ENCODE assay signal across 19 mouse cellular contexts in genomic region chr11:86974401-86974800, GRCm38 (mm10). TPM values are rescaled to one million over a fixed set of nuclear protein-coding genes. Genes with fewer than 3 reads are reported as not detected.
DNase-seq lines count a peak whose midpoint lies in the region; ATAC-seq lines count a peak whose summit lies in the region.
"Had no signal": no experiment of that assay in that cellular context is flagged by ENCODE, and none has a peak within 500 bp of the region (broad histone marks: within the 10 kb centered on the region; RNA-seq: fewer than 3 reads in every experiment).

No protein-coding gene starts in this region.

- H3K4me3 ChIP-seq in intestine, embryonic 15.5 days (replicated peaks) = no peak overlapping the region
- H3K4me3 ChIP-seq in intestine, embryonic 16.5 days (ENCODE audit: low read length) = no peak overlapping the region
- H3K4me3 ChIP-seq in embryonic facial prominence, embryonic 13.5 days = no peak overlapping the region
- H3K4me3 ChIP-seq in limb, embryonic 13.5 days = no peak overlapping the region
- H3K4me3 ChIP-seq: forebrain, embryonic 15.5 days; hindbrain, embryonic 10.5 days; neural tube, embryonic 13.5 days had no signal

- no peaks in the 10 kb centered on the region for H3K9me3 ChIP-seq in intestine, embryonic 15.5 days
- no peaks in the 10 kb centered on the region for H3K9me3 ChIP-seq in intestine, embryonic 16.5 days (ENCODE audit: control insufficient read depth, low read length)
- H3K9me3 ChIP-seq in embryonic facial prominence, embryonic 13.5 days = no peaks in the 10 kb centered on the region
- H3K9me3 ChIP-seq in limb, embryonic 13.5 days = no peaks in the 10 kb centered on the region
- H3K9me3 ChIP-seq: forebrain, embryonic 15.5 days; hindbrain, embryonic 10.5 days; neural tube, embryonic 13.5 days had no signal

- H3K27me3 ChIP-seq in intestine, embryonic 15.5 days (replicated peaks) = no peaks in the 10 kb centered on the region
- H3K27me3 ChIP-seq in intestine, embryonic 16.5 days (replicated peaks; ENCODE audit: control insufficient read depth, insufficient read depth, low read length) = no peaks in the 10 kb centered on the region
- no peaks in the 10 kb centered on the region for H3K27me3 ChIP-seq in embryonic facial prominence, embryonic 13.5 days
- H3K27me3 ChIP-seq in limb, embryonic 13.5 days = no peaks in the 10 kb centered on the region
- H3K27me3 ChIP-seq: forebrain, embryonic 15.5 days; neural tube, embryonic 13.5 days had no signal

- no peaks in the 10 kb centered on the region for H3K36me3 ChIP-seq in intestine, embryonic 15.5 days
- H3K36me3 ChIP-seq in intestine, embryonic 16.5 days (ENCODE audit: control insufficient read depth, insufficient read depth, low read length) = no peaks in the 10 kb centered on the region; the same call in 1 of the 2 replicates
- H3K36me3 ChIP-seq in embryonic facial prominence, embryonic 13.5 days = peaks cover 29% of the 10 kb centered on the region
- peaks cover 32% of the 10 kb centered on the region for H3K36me3 ChIP-seq in limb, embryonic 13.5 days

- ATAC-seq in intestine, embryonic 15.5 days = peak; percentile 36; the same call in 1 of the 2 replicates
- no peak for ATAC-seq in intestine, embryonic 16.5 days
- no peak for ATAC-seq in embryonic facial prominence, embryonic 13.5 days (ENCODE audit: insufficient number of reproducible peaks, insufficient read depth, low FRiP score, low TSS enrichment, low read depth)
- ATAC-seq in limb, embryonic 13.5 days (ENCODE audit: low FRiP score, low read depth) = no peak
- ATAC-seq: activated CD4-positive, CD25-positive, alpha-beta regulatory T cell, adult 4 months; forebrain, embryonic 15.5 days; hindbrain, embryonic 16.5 days; intestine, postnatal 0 days had no signal

- no peak overlapping the region for H3K4me2 ChIP-seq in intestine, embryonic 15.5 days (replicated peaks)
- no peak overlapping the region for H3K4me2 ChIP-seq in intestine, embryonic 16.5 days (ENCODE audit: low read depth, low read length)
- no peak overlapping the region for H3K4me2 ChIP-seq in embryonic facial prominence, embryonic 13.5 days
- no peak overlapping the region for H3K4me2 ChIP-seq in limb, embryonic 13.5 days (replicated peaks)
- H3K4me2 ChIP-seq: forebrain, embryonic 15.5 days; neural tube, embryonic 13.5 days had no signal

- DNase-seq in right cerebral cortex, adult 18-20 months = peak; percentile 50
- DNase-seq in right cerebral cortex, postnatal 14 days = no peak
- DNase-seq in cerebellum, postnatal 25 days = no peak
- DNase-seq: adrenal gland, adult 8-10 months; cerebellum, adult 18-20 months; cerebellum, postnatal 36 days; embryo, embryonic 11 days; kidney, postnatal 4 days had no signal

- no peak overlapping the region for H3K9ac ChIP-seq in intestine, embryonic 15.5 days
- no peak overlapping the region for H3K9ac ChIP-seq in intestine, embryonic 16.5 days (ENCODE audit: low read depth, low read length)
- no peak overlapping the region for H3K9ac ChIP-seq in embryonic facial prominence, embryonic 13.5 days
- no peak overlapping the region for H3K9ac ChIP-seq in limb, embryonic 13.5 days
- H3K9ac ChIP-seq: forebrain, embryonic 15.5 days had no signal

- H3K27ac ChIP-seq in intestine, embryonic 15.5 days = 0 out of 2 replicates have a peak overlapping the region, but pooled peaks have one; percentile 3
- H3K27ac ChIP-seq in intestine, embryonic 16.5 days (ENCODE audit: low read length) = no peak overlapping the region
- peak overlapping the region; percentile 7; the same call in 1 of the 2 replicates for H3K27ac ChIP-seq in embryonic facial prominence, embryonic 13.5 days
- peak overlapping the region; percentile 52; the same call in 1 of the 2 replicates for H3K27ac ChIP-seq in limb, embryonic 13.5 days
- H3K27ac ChIP-seq: forebrain, embryonic 15.5 days; macrophage had no signal

- WGBS in intestine, embryonic 15.5 days = 57% methylated on average over 3 of the region's 3 CpGs
- 62% methylated on average over 3 of the region's 3 CpGs for WGBS in intestine, embryonic 16.5 days
- WGBS in embryonic facial prominence, embryonic 13.5 days = 56% methylated on average over 3 of the region's 3 CpGs
- 66% methylated on average over 3 of the region's 3 CpGs for WGBS in limb, embryonic 13.5 days

- peaks cover 17% of the 10 kb centered on the region; the same call in 1 of the 2 replicates for H3K4me1 ChIP-seq in intestine, embryonic 15.5 days (replicated peaks)
- H3K4me1 ChIP-seq in intestine, embryonic 16.5 days (ENCODE audit: control insufficient read depth, insufficient read depth, low read length) = peaks cover 4% of the 10 kb centered on the region; the same call in 1 of the 2 replicates
- H3K4me1 ChIP-seq in embryonic facial prominence, embryonic 13.5 days = peaks cover 56% of the 10 kb centered on the region
- peaks cover 69% of the 10 kb centered on the region for H3K4me1 ChIP-seq in limb, embryonic 13.5 days

RNA-seq across cellular contexts. Expression of gene Ypel2, which starts 19.1 kb away (rescaled TPM):
- polyA plus RNA-seq in intestine, embryonic 15.5 days (2015; fragmentation: Nextera tagmentation; extraction: Ambion mirVana) = 7.5 TPM in 2 replicates
- polyA plus RNA-seq in intestine, embryonic 16.5 days (2015; fragmentation: Nextera tagmentation; extraction: Ambion mirVana) = 7.5 and 8.6 TPM in 2 replicates
- 12.2 and 14.6 TPM in 2 replicates for polyA plus RNA-seq in embryonic facial prominence, embryonic 13.5 days (2015; fragmentation: Nextera tagmentation; extraction: Ambion mirVana)
- polyA plus RNA-seq in limb, embryonic 13.5 days (2015; fragmentation: Nextera tagmentation; extraction: Ambion mirVana) = 11.6 and 12.5 TPM in 2 replicates
